Mouse (Mus musculus): ENCODE data around the gene Rsf1. TPM values are rescaled to one million over a fixed set of nuclear protein-coding genes. Genes with fewer than 3 reads are reported as not detected.

The Rsf1 gene
- polyA plus RNA-seq (2015; fragmentation: Nextera tagmentation; extraction: Ambion mirVana) = 9.9 and 10.0 TPM in 2 replicates

GRCm38 (mm10) chr7:97579067-97579975, at the start of gene Rsf1, which contains the start of gene Aamdc:
Gene Rsf1 (plus strand): TSS chr7:97579889.
Gene Aamdc (minus strand): TSS chr7:97579497.
- peak within 1 kb of the TSS; percentile 86 for H3K4me2 ChIP-seq (replicated peaks; ENCODE audit: low read depth)
- H3K4me3 ChIP-seq (ENCODE audit: low read depth, low read length) = peak within 1 kb of the TSS; percentile 100
- ATAC-seq (ENCODE audit: low FRiP score, low TSS enrichment) = peak; percentile 98
- WGBS = under 1% methylated on average over 56 of the region's 68 CpGs
- peak; percentile 83 for TF ChIP-seq CTCF (IDR thresholded peaks at IDR 0.05; ENCODE audit: low read depth)
- TF ChIP-seq EP300 (optimal IDR thresholded peaks at IDR 0.05) = no peak
- peak within 1 kb of the TSS; percentile 99 for H3K9ac ChIP-seq (ENCODE audit: low read length)
- DNase-seq (ENCODE audit: low spot score) = peak; percentile 98
- peak within 1 kb of the TSS; percentile 98 for H3K27ac ChIP-seq (replicated peaks)
- no peaks in the 10 kb centered on the region for H3K4me1 ChIP-seq (replicated peaks; ENCODE audit: control insufficient read depth, insufficient read depth)
- no peaks in the 10 kb centered on the region for H3K9me3 ChIP-seq (ENCODE audit: control insufficient read depth, low read length)
- no peaks in the 10 kb centered on the region for H3K27me3 ChIP-seq (ENCODE audit: control insufficient read depth, insufficient read depth, low read length)
- no peaks in the 10 kb centered on the region for H3K36me3 ChIP-seq (ENCODE audit: control insufficient read depth, insufficient read depth, low read length)

- TF ChIP-seq CTCF (IDR thresholded peaks at IDR 0.05; ENCODE audit: low read depth) (no peak), EP300 (optimal IDR thresholded peaks at IDR 0.05) (no peak)
- H3K9ac ChIP-seq (ENCODE audit: low read length) = no peak overlapping the region
- H3K27ac ChIP-seq (replicated peaks) = no peak overlapping the region
- no peak overlapping the region for H3K4me3 ChIP-seq (ENCODE audit: low read depth, low read length)
- H3K27me3 ChIP-seq (ENCODE audit: control insufficient read depth, insufficient read depth, low read length) = no peaks in the 10 kb centered on the region
- DNase-seq (ENCODE audit: low spot score) = no peak
- ATAC-seq (ENCODE audit: low FRiP score, low TSS enrichment) = no peak
- WGBS = 88% methylated on average over 5 of the region's 5 CpGs
- H3K4me1 ChIP-seq (replicated peaks; ENCODE audit: control insufficient read depth, insufficient read depth) = no peaks in the 10 kb centered on the region
- H3K36me3 ChIP-seq (ENCODE audit: control insufficient read depth, insufficient read depth, low read length) = peaks cover 14% of the 10 kb centered on the region; the same call in 1 of the 2 replicates
- 0 out of 2 replicates have a peak, but pooled peaks cover 3% of the 10 kb centered on the region for H3K9me3 ChIP-seq (ENCODE audit: control insufficient read depth, low read length)
- H3K4me2 ChIP-seq (replicated peaks; ENCODE audit: low read depth) = no peak overlapping the region
Observed at GRCm38 (mm10) chr7:97535531-97535930, 44.2 kb upstream of the Rsf1 start.

GRCm38 (mm10) chr7:97536571-97536970, 43.1 kb upstream of the Rsf1 start:
- no peak for TF ChIP-seq EP300 (optimal IDR thresholded peaks at IDR 0.05)
- TF ChIP-seq CTCF (IDR thresholded peaks at IDR 0.05; ENCODE audit: low read depth) = no peak
- Histone ChIP-seq H3K36me3 (ENCODE audit: control insufficient read depth, insufficient read depth, low read length) (peaks cover 9% of the 10 kb centered on the region; the same call in 1 of the 2 replicates), H3K4me2 (replicated peaks; ENCODE audit: low read depth) (no peak overlapping the region), H3K4me1 (replicated peaks; ENCODE audit: control insufficient read depth, insufficient read depth) (no peaks in the 10 kb centered on the region), H3K27me3 (ENCODE audit: control insufficient read depth, insufficient read depth, low read length) (no peaks in the 10 kb centered on the region), H3K9ac (ENCODE audit: low read length) (no peak overlapping the region), H3K27ac (replicated peaks) (no peak overlapping the region), H3K4me3 (ENCODE audit: low read depth, low read length) (no peak overlapping the region), H3K9me3 (ENCODE audit: control insufficient read depth, low read length) (0 out of 2 replicates have a peak, but pooled peaks cover 3% of the 10 kb centered on the region)
- WGBS = 87% methylated on average over 5 of the region's 5 CpGs
- ATAC-seq (ENCODE audit: low FRiP score, low TSS enrichment) (no peak), DNase-seq (ENCODE audit: low spot score) (no peak)

GRCm38 (mm10) chr7:97546462-97546861, 33.2 kb upstream of the Rsf1 start:
- no peak for DNase-seq (ENCODE audit: low spot score)
- H3K4me2 ChIP-seq (replicated peaks; ENCODE audit: low read depth) = no peak overlapping the region
- H3K27ac ChIP-seq (replicated peaks) = no peak overlapping the region
- H3K9me3 ChIP-seq (ENCODE audit: control insufficient read depth, low read length) = no peaks in the 10 kb centered on the region
- TF ChIP-seq EP300 (optimal IDR thresholded peaks at IDR 0.05) = no peak
- TF ChIP-seq CTCF (IDR thresholded peaks at IDR 0.05; ENCODE audit: low read depth) = no peak
- WGBS = 82% methylated on average over 2 of the region's 2 CpGs
- H3K36me3 ChIP-seq (ENCODE audit: control insufficient read depth, insufficient read depth, low read length) = peaks cover 2% of the 10 kb centered on the region; the same call in 1 of the 2 replicates
- no peaks in the 10 kb centered on the region for H3K4me1 ChIP-seq (replicated peaks; ENCODE audit: control insufficient read depth, insufficient read depth)
- no peak for ATAC-seq (ENCODE audit: low FRiP score, low TSS enrichment)
- H3K4me3 ChIP-seq (ENCODE audit: low read depth, low read length) = no peak overlapping the region
- no peaks in the 10 kb centered on the region for H3K27me3 ChIP-seq (ENCODE audit: control insufficient read depth, insufficient read depth, low read length)
- no peak overlapping the region for H3K9ac ChIP-seq (ENCODE audit: low read length)

- WGBS = 94% methylated on average over 10 of the region's 10 CpGs
- Histone ChIP-seq H3K36me3 (ENCODE audit: control insufficient read depth, insufficient read depth, low read length) (peaks cover 2% of the 10 kb centered on the region; the same call in 1 of the 2 replicates), H3K4me3 (ENCODE audit: low read depth, low read length) (no peak overlapping the region), H3K27me3 (ENCODE audit: control insufficient read depth, insufficient read depth, low read length) (no peaks in the 10 kb centered on the region), H3K4me1 (replicated peaks; ENCODE audit: control insufficient read depth, insufficient read depth) (no peaks in the 10 kb centered on the region), H3K27ac (replicated peaks) (no peak overlapping the region), H3K9me3 (ENCODE audit: control insufficient read depth, low read length) (no peaks in the 10 kb centered on the region), H3K4me2 (replicated peaks; ENCODE audit: low read depth) (no peak overlapping the region), H3K9ac (ENCODE audit: low read length) (no peak overlapping the region)
- ATAC-seq (ENCODE audit: low FRiP score, low TSS enrichment) (no peak), DNase-seq (ENCODE audit: low spot score) (no peak)
- TF ChIP-seq CTCF (IDR thresholded peaks at IDR 0.05; ENCODE audit: low read depth) = no peak
- no peak for TF ChIP-seq EP300 (optimal IDR thresholded peaks at IDR 0.05)
Observed at GRCm38 (mm10) chr7:97549301-97549700, 30.4 kb upstream of the Rsf1 start.

GRCm38 (mm10) chr7:97550673-97551072, 29.0 kb upstream of the Rsf1 start:
- Histone ChIP-seq H3K9me3 (ENCODE audit: control insufficient read depth, low read length) (no peaks in the 10 kb centered on the region), H3K27ac (replicated peaks) (no peak overlapping the region), H3K4me3 (ENCODE audit: low read depth, low read length) (no peak overlapping the region), H3K36me3 (ENCODE audit: control insufficient read depth, insufficient read depth, low read length) (peaks cover 2% of the 10 kb centered on the region; the same call in 1 of the 2 replicates), H3K9ac (ENCODE audit: low read length) (no peak overlapping the region), H3K4me2 (replicated peaks; ENCODE audit: low read depth) (no peak overlapping the region), H3K27me3 (ENCODE audit: control insufficient read depth, insufficient read depth, low read length) (no peaks in the 10 kb centered on the region), H3K4me1 (replicated peaks; ENCODE audit: control insufficient read depth, insufficient read depth) (no peaks in the 10 kb centered on the region)
- TF ChIP-seq EP300 (optimal IDR thresholded peaks at IDR 0.05) = no peak
- TF ChIP-seq CTCF (IDR thresholded peaks at IDR 0.05; ENCODE audit: low read depth) = no peak
- DNase-seq (ENCODE audit: low spot score) (no peak), ATAC-seq (ENCODE audit: low FRiP score, low TSS enrichment) (no peak)
- WGBS = 86% methylated on average over 9 of the region's 9 CpGs

Data from stomach, postnatal 0 days (tissue).